In genomic region chr14:54912109-54912850, GRCm38 (mm10) we compare ENCODE assay signal across 7 mouse cellular contexts. TPM values are rescaled to one million over a fixed set of nuclear protein-coding genes. Genes with fewer than 3 reads are reported as not detected.
DNase-seq lines count a peak whose midpoint lies in the region; ATAC-seq and TF ChIP-seq lines count a peak whose summit lies in the region.

No protein-coding gene starts in this region.

- H3K4me2 ChIP-seq in forebrain, embryonic 11.5 days (ENCODE audit: low read depth, low read length, severe bottlenecking) = peak overlapping the region; percentile 100
- H3K4me2 ChIP-seq in limb, embryonic 14.5 days (replicated peaks; ENCODE audit: low read depth, low read length, severe bottlenecking) = peak overlapping the region; percentile 83

- 9% methylated on average over 59 of the region's 69 CpGs for WGBS in liver, adult 2 months
- 2% methylated on average over 65 of the region's 69 CpGs for WGBS in forebrain, embryonic 11.5 days
- 3% methylated on average over 36 of the region's 69 CpGs for WGBS in limb, embryonic 14.5 days

- H3K79me2 ChIP-seq in liver, adult 2 months (ENCODE audit: control insufficient read depth, insufficient read depth, low read length) = no peaks in the 10 kb centered on the region

- H3K27me3 ChIP-seq in liver, adult 2 months (ENCODE audit: control insufficient read depth, insufficient read depth, low read length) = peaks cover 13% of the 10 kb centered on the region
- no peaks in the 10 kb centered on the region for H3K27me3 ChIP-seq in forebrain, embryonic 11.5 days (ENCODE audit: control insufficient read depth, insufficient read depth, low read length)
- H3K27me3 ChIP-seq in limb, embryonic 14.5 days (ENCODE audit: control insufficient read depth, insufficient read depth, low read length) = no peaks in the 10 kb centered on the region

- H3K9ac ChIP-seq in liver, adult 2 months (ENCODE audit: low read depth, low read length) = peak overlapping the region; percentile 64
- H3K9ac ChIP-seq in forebrain, embryonic 11.5 days (ENCODE audit: low read length) = peak overlapping the region; percentile 92
- H3K9ac ChIP-seq in limb, embryonic 14.5 days (ENCODE audit: low read depth, low read length, severe bottlenecking) = peak overlapping the region; percentile 95

- no peak overlapping the region for H3K27ac ChIP-seq in liver, adult 2 months (replicated peaks; ENCODE audit: insufficient read depth, low read depth, low read length)
- peak overlapping the region; percentile 53 for H3K27ac ChIP-seq in forebrain, embryonic 11.5 days (ENCODE audit: low read depth, low read length)
- H3K27ac ChIP-seq in limb, embryonic 14.5 days (replicated peaks; ENCODE audit: low read depth, low read length) = peak overlapping the region; percentile 90

- H3K4me1 ChIP-seq in liver, adult 2 months (ENCODE audit: control insufficient read depth, insufficient read depth, low read length) = no peaks in the 10 kb centered on the region
- H3K4me1 ChIP-seq in forebrain, embryonic 11.5 days (replicated peaks; ENCODE audit: control insufficient read depth, insufficient read depth, low read length) = peaks cover 6% of the 10 kb centered on the region
- H3K4me1 ChIP-seq in limb, embryonic 14.5 days (ENCODE audit: control insufficient read depth, insufficient read depth, low read length) = peaks cover 15% of the 10 kb centered on the region

- peak overlapping the region; percentile 61 for H3K4me3 ChIP-seq in liver, adult 2 months (ENCODE audit: insufficient read depth, low read depth, low read length)
- H3K4me3 ChIP-seq in forebrain, embryonic 11.5 days (ENCODE audit: low read depth, low read length) = peak overlapping the region; percentile 88
- peak overlapping the region; percentile 93 for H3K4me3 ChIP-seq in limb, embryonic 14.5 days (replicated peaks; ENCODE audit: low read length)

- no peak for TF ChIP-seq POLR2A in liver, adult 2 months (IDR thresholded peaks at IDR 0.05; ENCODE audit: extremely low read depth, insufficient read depth, low read length)
- TF ChIP-seq POLR2A in limb, embryonic 14.5 days (IDR thresholded peaks at IDR 0.05; ENCODE audit: borderline replicate concordance, extremely low read depth, insufficient read depth, insufficient read length) = no peak

- no peaks in the 10 kb centered on the region for H3K9me3 ChIP-seq in forebrain, embryonic 11.5 days (ENCODE audit: control insufficient read depth, low read length)
- no peaks in the 10 kb centered on the region for H3K9me3 ChIP-seq in limb, embryonic 14.5 days (ENCODE audit: control insufficient read depth, low read length)

- TF ChIP-seq CTCF in liver, adult 2 months (IDR thresholded peaks at IDR 0.05; ENCODE audit: low read depth, low read length) = no peak

- no peak for DNase-seq in liver, adult 2 months (ENCODE audit: extremely low read depth, low read depth, low spot score)
- DNase-seq in liver = no peak
- DNase-seq in cerebellum, adult 9-11 months = peak; percentile 61
- peak; percentile 68 for DNase-seq in forebrain, embryonic 11.5 days (ENCODE audit: low spot score)
- DNase-seq in limb, embryonic 14.5 days (ENCODE audit: low spot score) = no peak
- peak; percentile 58 for DNase-seq in right cerebral cortex, postnatal 4 days
- no peak for DNase-seq in layer of hippocampus, adult 8-10 months (ENCODE audit: low spot score in 2 of 2)

- peak; percentile 57 for ATAC-seq in forebrain, embryonic 11.5 days (replicated peaks; ENCODE audit: low FRiP score)
- peak; percentile 51 for ATAC-seq in limb, embryonic 14.5 days (ENCODE audit: low FRiP score, low read depth)

- H3K36me3 ChIP-seq in liver, adult 2 months (ENCODE audit: control insufficient read depth, insufficient read depth, low read length) = no peaks in the 10 kb centered on the region
- H3K36me3 ChIP-seq in forebrain, embryonic 11.5 days (ENCODE audit: control insufficient read depth, insufficient read depth, low read length) = peaks cover under 1% of the 10 kb centered on the region; the same call in 1 of the 2 replicates
- H3K36me3 ChIP-seq in limb, embryonic 14.5 days (ENCODE audit: control insufficient read depth, insufficient read depth, low read length) = peaks cover 61% of the 10 kb centered on the region

RNA-seq across cellular contexts. Expression of gene Slc22a17, which starts 0.7 kb away (rescaled TPM):
- 0.46 and 0.81 TPM in 2 replicates for total RNA-seq in liver, adult 2 months (2014; rRNA removed)
- polyA plus RNA-seq in liver, adult 2 months (2012; rRNA removed) = 1.4 and 2.7 TPM in 2 replicates
- 44.4 and 51.8 TPM in 2 replicates for polyA plus RNA-seq in forebrain, embryonic 11.5 days (2014; fragmentation: Nextera tagmentation; extraction: Ambion mirVana)
- 403 and 594 TPM in 2 replicates for polyA plus RNA-seq in limb, embryonic 14.5 days (2012; rRNA removed)
- polyA plus RNA-seq in limb, embryonic 14.5 days (2014; fragmentation: Nextera tagmentation; extraction: Ambion mirVana) = 57.9 and 64.3 TPM in 2 replicates
- 100 to 1,000 TPM; 629 to 644 (median 642) TPM for total RNA-seq in layer of hippocampus, adult 8-10 months (2022)

RNA-seq across cellular contexts. Expression of gene Efs, which starts 13.6 kb away (rescaled TPM):
- total RNA-seq in liver, adult 2 months (2014; rRNA removed) = under 0.01 and 0.20 TPM in 2 replicates
- polyA plus RNA-seq in liver, adult 2 months (2012; rRNA removed) = 0.13 and 0.15 TPM in 2 replicates
- 39.4 and 41.8 TPM in 2 replicates for polyA plus RNA-seq in forebrain, embryonic 11.5 days (2014; fragmentation: Nextera tagmentation; extraction: Ambion mirVana)
- polyA plus RNA-seq in limb, embryonic 14.5 days (2012; rRNA removed) = 117 and 171 TPM in 2 replicates
- polyA plus RNA-seq in limb, embryonic 14.5 days (2014; fragmentation: Nextera tagmentation; extraction: Ambion mirVana) = 58.9 and 66.9 TPM in 2 replicates
- 10 to 100 TPM; 10.1 to 13.7 (median 12.4) TPM for total RNA-seq in layer of hippocampus, adult 8-10 months (2022)

RNA-seq across cellular contexts. Expression of gene Pabpn1, which starts 20.0 kb away (rescaled TPM):
- total RNA-seq in liver, adult 2 months (2014; rRNA removed) = 29.7 and 37.8 TPM in 2 replicates
- 65.4 and 89.4 TPM in 2 replicates for polyA plus RNA-seq in liver, adult 2 months (2012; rRNA removed)
- polyA plus RNA-seq in forebrain, embryonic 11.5 days (2014; fragmentation: Nextera tagmentation; extraction: Ambion mirVana) = 182 and 221 TPM in 2 replicates
- 476 and 495 TPM in 2 replicates for polyA plus RNA-seq in limb, embryonic 14.5 days (2012; rRNA removed)
- polyA plus RNA-seq in limb, embryonic 14.5 days (2014; fragmentation: Nextera tagmentation; extraction: Ambion mirVana) = 137 and 147 TPM in 2 replicates
- total RNA-seq in layer of hippocampus, adult 8-10 months (2022) = 100 to 1,000 TPM; 260 to 320 (median 270) TPM

RNA-seq across cellular contexts. Expression of gene Il25, which starts 20.2 kb away (rescaled TPM):
- not detected in 2 replicates for total RNA-seq in liver, adult 2 months (2014; rRNA removed)
- not detected in 2 replicates for polyA plus RNA-seq in liver, adult 2 months (2012; rRNA removed)
- not detected in 2 replicates for polyA plus RNA-seq in forebrain, embryonic 11.5 days (2014; fragmentation: Nextera tagmentation; extraction: Ambion mirVana)
- 0.31 and 0.77 TPM in 2 replicates for polyA plus RNA-seq in limb, embryonic 14.5 days (2012; rRNA removed)
- polyA plus RNA-seq in limb, embryonic 14.5 days (2014; fragmentation: Nextera tagmentation; extraction: Ambion mirVana) = 0.19 TPM in 1 of 2 replicates, not detected in the other
- total RNA-seq in layer of hippocampus, adult 8-10 months (2022) = under 1 TPM in 1 of 4 experiments, not detected in 3; 0.47 TPM

RNA-seq across cellular contexts. Expression of gene Cmtm5, which starts 23.8 kb away (rescaled TPM):
- total RNA-seq in liver, adult 2 months (2014; rRNA removed) = not detected in 2 replicates
- not detected in 2 replicates for polyA plus RNA-seq in liver, adult 2 months (2012; rRNA removed)
- 0.69 TPM in 1 of 2 replicates, not detected in the other for polyA plus RNA-seq in forebrain, embryonic 11.5 days (2014; fragmentation: Nextera tagmentation; extraction: Ambion mirVana)
- polyA plus RNA-seq in limb, embryonic 14.5 days (2012; rRNA removed) = 22.7 and 35.5 TPM in 2 replicates
- 18.6 and 20.1 TPM in 2 replicates for polyA plus RNA-seq in limb, embryonic 14.5 days (2014; fragmentation: Nextera tagmentation; extraction: Ambion mirVana)
- total RNA-seq in layer of hippocampus, adult 8-10 months (2022) = 10 to 100 TPM; 62.4 to 83.2 (median 76.3) TPM

Comparison
In these comparisons a context has a peak if more than half of its experiments do, and no peak if none do; other contexts are left out.
1. DNase-seq: peak in cerebellum, adult 9-11 months (single experiment), forebrain, embryonic 11.5 days (single experiment) and right cerebral cortex, postnatal 4 days (single experiment); none in liver, adult 2 months (single experiment), liver (single experiment), limb, embryonic 14.5 days (single experiment) and layer of hippocampus, adult 8-10 months (0 of 2).
2. RNA of gene Slc22a17, which starts 0.7 kb away (polyA plus RNA-seq): 57.9 to 594 TPM in limb, embryonic 14.5 days and 44.4 to 51.8 TPM in forebrain, embryonic 11.5 days; 1.4 to 2.7 TPM in liver, adult 2 months; every median in the first group is over 10 times any median in the second.
3. RNA of gene Efs, which starts 13.6 kb away (polyA plus RNA-seq): 58.9 to 171 TPM in limb, embryonic 14.5 days and 39.4 to 41.8 TPM in forebrain, embryonic 11.5 days; 0.13 to 0.15 TPM in liver, adult 2 months; every median in the first group is over 10 times any median in the second.
4. Peak in every context shown above with its lines, with median percentiles within 50 percentile points of each other: H3K4me3 ChIP-seq and H3K9ac ChIP-seq.